Mouse (Mus musculus): ENCODE data around the gene Pard3b.

DNA sequence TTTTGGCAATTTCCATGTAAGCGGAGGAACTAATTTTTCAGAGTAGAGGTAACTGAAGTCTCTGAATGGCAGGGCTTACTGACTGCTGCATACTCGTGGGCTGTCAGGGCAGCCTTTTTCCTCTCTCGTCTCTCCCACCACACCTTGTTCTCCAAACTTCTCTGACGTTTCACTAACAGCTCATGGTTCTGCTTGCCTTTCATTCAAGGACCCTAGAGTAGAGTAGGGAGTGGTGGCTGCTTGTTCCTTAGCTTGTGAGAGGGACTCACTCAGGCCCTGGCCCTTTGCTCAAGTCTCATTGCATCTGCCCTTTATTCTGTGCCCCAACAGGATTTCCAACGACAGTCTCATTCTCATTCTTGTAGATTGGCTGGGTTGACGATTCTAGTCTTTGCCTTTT is 432.0 kb downstream of the Pard3b start:
- TF ChIP-seq CTCF (IDR thresholded peaks at IDR 0.05; ENCODE audit: borderline replicate concordance, control insufficient read depth, extremely low read depth, insufficient read depth, low read length, poor library complexity) (no peak), POLR2A (IDR thresholded peaks at IDR 0.05; ENCODE audit: control insufficient read depth, extremely low read depth, insufficient read depth, low read length, poor library complexity) (no peak)

Measured in thymus, adult 2 months (tissue).